Mouse (Mus musculus): Measurements from ENCODE around the gene Hspa1b. TPM values are rescaled to one million over a fixed set of nuclear protein-coding genes. Genes with fewer than 3 reads are reported as not detected.
"Not testable (repeated sequence)": the region's sequence is repeated elsewhere in the genome, so short reads cannot be mapped to it uniquely, and the experiment has no call there.

Gene Hspa1b
- 10 to 100 TPM; 12.5 TPM for total RNA-seq (2021)
- long read RNA-seq, experiment 1, transcript Hspa1b-201 (1 exons, 2,803 nt): major isoform, 18 of 18 reads
- long read RNA-seq, experiment 1, partial matches to known transcripts: 0 of 18 reads
- long read RNA-seq, experiment 1, other reads (novel, unspliced or antisense): 0 of 18 reads
- long read RNA-seq, experiment 2, transcript Hspa1b-201 (1 exons, 2,803 nt): major isoform, 15 of 15 reads
- long read RNA-seq, experiment 2, partial matches to known transcripts: 0 of 15 reads
- long read RNA-seq, experiment 2, other reads (novel, unspliced or antisense): 0 of 15 reads

DNA sequence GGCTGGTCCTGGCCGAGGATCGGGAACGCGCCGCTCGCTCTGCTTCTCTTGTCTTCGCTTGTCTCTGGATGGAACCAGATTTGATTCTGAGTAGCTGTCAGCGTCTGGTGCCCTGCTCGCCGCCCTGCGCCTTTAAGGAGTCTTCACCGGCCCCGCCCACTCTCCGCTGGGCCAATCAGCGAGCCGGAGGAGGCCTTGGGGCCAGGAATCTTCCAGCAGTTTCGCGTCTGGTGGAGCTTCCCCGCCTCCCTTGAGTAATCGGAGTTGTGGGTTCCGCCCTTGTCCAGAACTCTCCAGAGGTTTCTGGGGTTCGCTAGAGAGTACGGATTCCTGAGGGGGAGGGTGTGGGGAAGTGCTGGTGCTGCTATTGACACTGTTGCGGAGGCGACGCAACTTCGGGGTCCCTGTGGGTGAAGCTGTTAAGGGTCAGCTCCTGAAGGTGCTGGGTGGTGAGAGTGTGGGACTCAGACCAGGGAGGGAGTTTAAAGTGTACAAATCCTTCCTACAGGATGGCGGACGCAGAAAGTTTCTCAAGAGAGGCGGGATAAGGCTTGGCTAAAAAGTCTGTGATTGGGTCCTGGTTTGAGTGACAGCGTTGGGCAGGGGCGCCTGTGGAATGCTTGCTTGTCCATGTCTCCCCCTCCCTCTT is at the start of gene Hspa1b:
Gene Hspa1b, minus strand, starts transcription at position 109 of the 649 bp plus-strand sequence.
- DNase-seq (ENCODE audit: low spot score in 2 of 2): peak; percentile 73 to 75

- DNase-seq (ENCODE audit: low spot score in 2 of 2): no peak
Measured at GRCm38 (mm10) chr17:35007387-35007991, 48.5 kb upstream of the Hspa1b start.

GRCm38 (mm10) chr17:35005902-35006301 is 46.9 kb upstream of the Hspa1b start:
- DNase-seq (ENCODE audit: low spot score in 2 of 2): not testable (repeated sequence)

GRCm38 (mm10) chr17:35005158-35005557 is 46.1 kb upstream of the Hspa1b start:
- no peak for DNase-seq (ENCODE audit: low spot score in 2 of 2)

DNA sequence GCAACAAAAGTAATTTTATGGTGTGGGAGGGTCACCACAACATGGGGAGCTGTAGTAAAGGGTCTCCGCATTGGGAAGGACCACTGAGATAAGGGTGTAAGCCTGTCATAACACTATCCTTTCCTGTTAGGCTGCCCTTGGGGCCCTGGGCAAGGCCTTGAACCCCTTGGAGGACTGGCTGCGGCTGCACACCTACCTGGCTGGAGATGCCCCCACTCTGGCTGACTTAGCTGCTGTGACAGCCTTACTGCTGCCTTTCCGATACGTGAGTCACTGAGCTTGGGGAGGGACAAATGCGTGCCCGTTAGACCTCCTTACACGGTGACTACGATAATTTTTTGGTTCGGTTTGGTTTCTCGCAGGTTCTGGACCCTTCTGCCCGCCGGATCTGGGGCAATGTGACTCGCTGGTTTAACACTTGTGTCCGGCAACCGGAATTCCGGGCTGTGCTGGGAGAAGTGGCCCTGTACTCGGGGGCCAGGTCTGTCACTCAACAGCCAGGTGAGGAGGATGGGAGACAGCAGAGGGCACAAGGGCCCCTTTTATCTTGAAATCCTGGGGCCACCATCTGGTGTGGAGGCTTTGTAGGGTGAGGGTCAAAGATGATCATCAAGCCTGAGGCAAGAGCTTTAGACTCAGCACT is 45.2 kb upstream of the Hspa1b start:
- DNase-seq (ENCODE audit: low spot score in 2 of 2): no peak

DNA sequence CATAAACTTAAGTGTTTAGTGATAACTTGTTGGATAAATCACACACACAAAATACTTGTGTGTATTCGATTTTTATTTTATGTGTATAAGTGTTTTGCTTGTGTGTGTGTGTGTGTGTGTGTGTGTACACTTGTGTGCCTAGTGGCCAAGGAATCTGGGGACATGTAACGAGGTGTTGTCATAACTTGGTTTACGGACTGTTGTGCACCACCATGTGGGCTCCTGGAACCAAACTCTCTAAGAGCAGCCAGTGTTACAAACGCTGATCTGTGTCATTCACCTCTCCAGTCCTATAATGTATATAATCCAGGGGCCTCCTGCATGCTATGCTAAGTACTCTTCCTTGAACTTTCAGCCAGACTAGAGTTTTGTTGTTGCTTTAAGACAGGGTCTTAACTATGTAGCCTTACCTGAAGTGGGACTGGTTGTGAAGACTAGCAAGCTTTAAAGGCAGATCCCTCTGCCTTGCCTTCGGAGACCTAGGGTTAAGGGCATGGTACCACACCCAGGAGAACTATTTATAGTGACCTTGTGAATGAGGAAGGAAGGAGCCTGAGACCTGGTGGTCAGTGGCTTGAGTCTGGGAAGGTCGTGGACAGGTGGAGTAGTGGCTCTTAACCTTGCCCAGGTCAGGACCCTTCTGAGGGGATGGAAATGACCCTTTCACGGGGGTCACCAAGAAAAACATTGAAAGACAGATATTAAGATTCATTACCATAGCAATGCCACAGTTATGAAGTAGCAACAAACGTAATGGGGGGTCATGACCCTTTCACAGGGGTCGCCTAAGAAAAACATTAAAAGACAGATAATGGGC is 44.2 kb upstream of the Hspa1b start:
- no peak for DNase-seq (ENCODE audit: low spot score in 2 of 2)

GRCm38 (mm10) chr17:35002153-35002865 is 43.3 kb upstream of the Hspa1b start:
- no peak for DNase-seq (ENCODE audit: low spot score in 2 of 2)

DNA sequence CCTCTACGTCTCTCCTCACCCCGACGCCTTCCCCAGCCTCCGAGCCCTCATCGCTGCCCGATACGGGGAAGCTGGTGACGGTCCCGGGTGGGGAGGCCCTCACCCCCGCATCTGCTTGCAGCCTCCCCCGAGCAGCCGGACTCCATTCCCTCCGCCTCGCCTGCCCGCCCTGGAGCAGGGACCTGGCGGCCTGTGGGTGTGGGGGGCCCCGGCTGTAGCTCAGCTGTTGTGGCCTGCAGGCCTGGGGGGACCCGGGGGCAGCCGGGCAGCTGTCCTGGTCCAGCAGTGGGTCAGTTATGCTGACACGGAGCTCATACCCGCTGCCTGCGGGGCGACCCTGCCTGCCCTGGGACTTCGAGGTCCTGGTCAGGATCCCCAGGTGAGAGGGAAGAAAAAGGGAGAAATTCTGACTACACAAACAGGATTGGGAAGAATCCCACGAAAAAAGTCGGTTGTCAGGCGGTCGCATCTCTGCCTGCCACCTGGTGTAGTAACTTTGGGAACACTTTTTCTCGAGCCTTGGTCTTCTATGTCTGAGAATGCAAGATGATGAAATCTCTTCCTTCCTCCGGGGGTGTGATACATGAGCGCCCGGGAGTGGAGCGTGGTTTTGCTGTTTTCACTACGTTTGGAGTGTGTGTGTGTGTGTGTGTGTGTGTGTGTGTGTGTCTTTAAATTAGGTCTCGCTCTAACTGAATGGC is 42.6 kb upstream of the Hspa1b start:
- DNase-seq (ENCODE audit: low spot score in 2 of 2): no peak

DNA sequence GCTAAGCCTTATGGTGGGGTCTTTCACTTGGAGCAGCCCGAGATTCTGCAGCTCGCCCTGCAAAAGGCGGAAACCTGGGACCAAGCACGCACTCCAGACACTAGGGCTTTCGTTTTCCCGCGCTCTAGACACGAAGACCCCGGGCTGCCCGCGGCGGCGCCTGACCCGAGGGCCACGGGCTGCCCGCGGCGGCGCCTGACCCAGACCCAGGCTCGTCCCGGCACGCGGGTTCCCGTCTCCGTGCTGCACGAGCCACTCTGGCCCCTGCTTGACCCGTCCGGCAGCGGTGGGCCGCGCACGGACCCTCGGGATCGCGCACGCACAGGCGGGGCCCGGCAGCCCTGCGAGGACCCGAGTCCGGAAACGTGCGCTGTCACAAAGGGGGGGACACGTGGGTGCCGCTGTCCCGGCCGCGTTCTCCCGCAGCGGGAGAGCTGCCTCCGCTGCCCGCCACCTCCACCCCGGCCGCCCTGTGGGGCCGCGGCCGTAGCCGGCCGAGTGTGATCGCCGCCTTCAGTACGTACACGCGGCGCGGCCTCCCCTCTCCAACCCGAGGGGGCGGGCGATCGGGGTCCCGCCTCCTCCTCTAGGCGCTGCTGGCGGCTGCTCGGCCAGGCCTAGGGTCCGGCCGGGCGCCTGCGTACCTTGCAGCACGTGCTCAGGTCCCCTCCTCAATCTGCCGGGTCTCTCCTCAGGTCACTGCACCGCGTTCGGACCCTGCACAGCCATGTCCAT is 41.8 kb upstream of the Hspa1b start, which contains the start of gene Vars:
Gene Vars, plus strand, starts transcription at position 271 of the 735 bp plus-strand sequence.
- DNase-seq (ENCODE audit: low spot score in 2 of 2): peak; percentile 80 to 86

DNA sequence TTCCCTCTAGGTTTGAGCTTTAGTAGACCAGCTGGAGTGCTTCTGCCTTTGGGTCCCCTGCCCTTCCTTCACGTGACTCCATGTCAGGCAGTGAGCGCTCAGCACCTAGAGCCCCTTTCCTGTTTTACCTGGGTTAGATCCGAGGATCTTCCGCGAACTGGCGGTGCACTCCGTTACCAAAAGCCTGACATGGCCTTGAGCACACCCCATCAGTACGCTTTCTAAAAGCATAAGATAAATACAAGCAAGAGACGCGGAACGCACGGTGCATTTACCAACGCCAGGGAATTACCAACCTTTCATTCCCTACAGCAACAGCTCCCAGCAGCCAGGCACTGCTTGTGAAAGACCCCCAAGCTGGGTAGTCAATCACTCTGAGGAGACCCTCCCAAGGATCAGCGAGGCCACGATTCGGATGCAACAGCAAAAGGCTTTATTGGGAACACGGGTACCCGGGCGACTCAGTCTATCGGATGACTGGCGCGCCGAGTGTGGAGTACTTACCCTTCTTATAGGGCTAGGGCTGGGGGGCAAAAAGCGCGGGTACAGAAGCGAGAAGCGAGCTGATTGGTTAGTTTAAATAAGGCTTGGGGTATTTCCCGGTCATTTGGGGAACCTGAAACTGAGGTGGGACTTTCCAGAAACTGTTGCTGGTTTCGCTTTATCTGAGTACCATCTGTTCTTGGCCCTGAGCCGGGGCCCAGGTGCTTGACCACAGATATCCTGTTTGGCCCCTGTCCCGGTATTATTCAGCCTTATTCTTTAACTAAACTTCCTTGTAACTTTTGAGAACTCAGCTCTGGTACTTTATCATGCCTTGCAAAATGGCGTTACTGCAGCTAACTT is 41.1 kb upstream of the Hspa1b start:
- not testable (repeated sequence) for DNase-seq (ENCODE audit: low spot score in 2 of 2)

- DNase-seq (ENCODE audit: low spot score in 2 of 2): no peak
Measured at GRCm38 (mm10) chr17:34998526-34999430, 39.7 kb upstream of the Hspa1b start.

DNA sequence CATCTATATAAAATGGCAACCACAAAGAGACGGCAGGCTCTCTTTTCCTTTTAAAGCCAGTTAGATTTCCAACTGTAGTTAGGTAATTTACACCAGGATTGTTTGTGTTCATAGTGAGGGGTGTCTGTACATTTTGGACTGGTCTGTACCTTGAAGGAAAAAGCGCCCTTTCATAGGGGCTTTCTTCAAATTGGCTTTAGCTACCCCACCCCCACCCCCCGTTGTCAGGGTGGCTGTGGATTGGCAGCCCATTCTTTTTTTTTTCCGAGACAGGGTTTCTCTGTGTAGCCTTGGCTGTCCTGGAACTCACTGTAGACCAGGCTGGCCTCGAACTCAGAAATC is 38.1 kb upstream of the Hspa1b start:
- no peak for DNase-seq (ENCODE audit: low spot score in 2 of 2)

GRCm38 (mm10) chr17:34996411-34997141 is 37.5 kb upstream of the Hspa1b start:
- no peak for DNase-seq (ENCODE audit: low spot score in 2 of 2)

DNA sequence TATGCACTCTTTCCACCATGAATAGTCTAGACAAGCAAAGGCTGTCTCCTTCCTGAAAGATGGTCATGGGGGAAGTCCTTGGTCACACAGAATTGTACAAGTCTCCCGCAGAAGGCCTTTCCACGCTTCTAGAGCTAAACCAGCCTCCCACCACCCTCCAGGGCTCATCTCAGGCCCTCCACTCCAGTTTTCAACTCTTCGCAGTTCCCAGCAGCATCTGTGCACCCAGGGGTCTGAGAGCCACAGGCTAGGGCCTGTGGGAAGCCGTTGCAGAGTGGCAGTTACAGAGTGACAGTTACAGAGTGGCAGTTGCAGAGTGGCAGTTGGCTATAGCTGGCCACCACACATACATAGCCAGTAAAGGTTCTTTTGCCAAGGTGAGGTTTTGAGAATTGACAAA is 36.9 kb upstream of the Hspa1b start:
- not testable (repeated sequence) for DNase-seq (ENCODE audit: low spot score in 2 of 2)

- DNase-seq (ENCODE audit: low spot score in 2 of 2): not testable (repeated sequence)
Measured at GRCm38 (mm10) chr17:34995192-34995591, 36.2 kb upstream of the Hspa1b start.

DNA sequence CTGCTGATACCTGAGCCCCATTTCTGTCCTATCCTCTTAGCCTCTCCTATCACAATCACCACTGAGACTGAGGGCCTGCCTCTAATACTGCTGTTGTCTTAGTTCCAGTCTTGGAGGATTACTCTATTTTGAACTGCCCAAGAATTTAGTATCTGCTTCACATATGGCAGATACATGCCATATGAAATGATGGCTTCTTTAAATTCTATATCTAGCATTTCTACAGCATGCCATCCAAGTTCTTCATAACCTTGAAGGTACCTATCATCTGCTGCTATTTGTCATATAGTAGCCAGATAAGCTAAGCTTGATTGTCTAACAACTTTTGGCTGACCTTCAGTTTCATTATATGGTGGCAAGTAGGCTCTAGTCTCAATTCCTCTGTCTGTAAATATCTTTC is 35.7 kb upstream of the Hspa1b start:
- no peak for DNase-seq (ENCODE audit: low spot score in 2 of 2)
